Mouse (Mus musculus) limb, embryonic 11.5 days (tissue): ENCODE data around the gene Frmd4a. TPM values are rescaled to one million over a fixed set of nuclear protein-coding genes. Genes with fewer than 3 reads are reported as not detected.
A peak's percentile ranks its signal among the peaks of the same experiment; 100 is the strongest.

Source experiments
- ATAC-seq: fragments of 200-750 bp; cut with Nextera tagmentation; 2 replicates; pipeline ENCODE4 v1.8.0; 2017; ENCODE audit warnings: low read depth; ENCODE audit not compliant: insufficient number of reproducible peaks, low FRiP score, low TSS enrichment
- DNase-seq: peaks from one replicate; pipeline ENCODE4 v3.0.0-alpha.2; 2015; ENCODE audit warnings: low spot score
- H3K27ac ChIP-seq: fragments of 300-500 bp; sonication (generic); replicated peaks from 2 replicates; pipeline ENCODE4 v1.5.1; 2014; ENCODE audit warnings: low read depth, mild to moderate bottlenecking, low read length
- H3K27me3 ChIP-seq: fragments of 300-500 bp; sonication (generic); 2 replicates; pipeline ENCODE4 v1.6.1; 2014; ENCODE audit warnings: mild to moderate bottlenecking, low read length, mixed read lengths; ENCODE audit not compliant: control insufficient read depth, insufficient read depth
- H3K36me3 ChIP-seq: fragments of 300-500 bp; sonication (generic); 2 replicates; pipeline ENCODE4 v1.6.1; 2014; ENCODE audit warnings: mild to moderate bottlenecking, low read length, moderate library complexity, mixed read lengths; ENCODE audit not compliant: control insufficient read depth, insufficient read depth
- H3K4me1 ChIP-seq: fragments of 300-500 bp; sonication (generic); 2 replicates; pipeline ENCODE4 v1.6.1; 2014; ENCODE audit warnings: low read length, mixed read lengths; ENCODE audit not compliant: control insufficient read depth, insufficient read depth
- H3K4me2 ChIP-seq: fragments of 300-500 bp; sonication (generic); 2 replicates; pipeline ENCODE4 v1.6.1; 2014; ENCODE audit warnings: low read depth, mild to moderate bottlenecking, moderate library complexity; ENCODE audit not compliant: severe bottlenecking
- H3K4me3 ChIP-seq: fragments of 300-500 bp; sonication (generic); 2 replicates; pipeline ENCODE4 v1.5.1; 2014; ENCODE audit warnings: low read depth, low read length
- H3K9ac ChIP-seq: fragments of 300-500 bp; sonication (generic); 2 replicates; pipeline ENCODE4 v1.6.1; 2014; ENCODE audit warnings: mild to moderate bottlenecking, low read length
- H3K9me3 ChIP-seq: fragments of 300-500 bp; sonication (generic); 2 replicates; pipeline ENCODE4 v1.6.1; 2016; ENCODE audit warnings: low read length; ENCODE audit not compliant: control insufficient read depth
- WGBS: fragments of 180-500 bp; shearing (Covaris S2); extraction: QIAGEN DNeasy Blood & Tissue Kit; methylation state at CpG from one replicate; pipeline ENCODE4 v1.1.7; 2014; 5-methylcytosine and 5-hydroxymethylcytosine counted together
- polyA plus RNA-seq: library from polyadenylated mRNA; unstranded; fragments of >200 nt; fragmentation: Nextera tagmentation; extraction: Ambion mirVana; gene quantifications from 2 replicates; pipeline ENCODE4 v1.2.1, GENCODE M21; 2014

Gene Frmd4a
- polyA plus RNA-seq, 1 experiment from 2014 or later = 65.3 TPM

GRCm38 (mm10) chr2:4290475-4290874 is 273.0 kb downstream of the Frmd4a start:
- H3K27me3 ChIP-seq = no peaks in the 10 kb centered on the region
- ATAC-seq (no peak), DNase-seq (no peak)
- no peak overlapping the region for H3K4me3 ChIP-seq
- no peaks in the 10 kb centered on the region for H3K36me3 ChIP-seq
- no peaks in the 10 kb centered on the region for H3K9me3 ChIP-seq
- 90% methylated on average over 2 of the region's 2 CpGs for WGBS
- H3K4me1 ChIP-seq = peaks cover 7% of the 10 kb centered on the region
- H3K27ac ChIP-seq = no peak overlapping the region
- H3K4me2 ChIP-seq = no peak overlapping the region
- H3K9ac ChIP-seq = no peak overlapping the region

- no peaks in the 10 kb centered on the region for H3K9me3 ChIP-seq
- H3K4me1 ChIP-seq = peaks cover 9% of the 10 kb centered on the region
- 56% methylated on average over 2 of the region's 2 CpGs for WGBS
- no peak for ATAC-seq
- DNase-seq = no peak
- H3K27ac ChIP-seq = no peak overlapping the region
- no peak overlapping the region for H3K4me2 ChIP-seq
- H3K4me3 ChIP-seq = no peak overlapping the region
- no peaks in the 10 kb centered on the region for H3K27me3 ChIP-seq
- H3K9ac ChIP-seq = no peak overlapping the region
- no peaks in the 10 kb centered on the region for H3K36me3 ChIP-seq
Measured at GRCm38 (mm10) chr2:4291100-4291499, 273.6 kb downstream of the Frmd4a start.

GRCm38 (mm10) chr2:4291671-4292070 is 274.2 kb downstream of the Frmd4a start:
- no peak for ATAC-seq
- no peaks in the 10 kb centered on the region; the same call in 1 of the 2 replicates for H3K36me3 ChIP-seq
- no peaks in the 10 kb centered on the region for H3K9me3 ChIP-seq
- DNase-seq = no peak
- H3K4me3 ChIP-seq = no peak overlapping the region
- no peak overlapping the region for H3K27ac ChIP-seq
- H3K4me1 ChIP-seq = peaks cover 8% of the 10 kb centered on the region
- H3K4me2 ChIP-seq = no peak overlapping the region
- H3K27me3 ChIP-seq = no peaks in the 10 kb centered on the region
- no peak overlapping the region for H3K9ac ChIP-seq
- 89% methylated on average over 3 of the region's 3 CpGs for WGBS

- ATAC-seq = no peak
- no peaks in the 10 kb centered on the region; the same call in 1 of the 2 replicates for H3K36me3 ChIP-seq
- WGBS = 94% methylated on average over 1 of the region's 1 CpGs
- no peaks in the 10 kb centered on the region for H3K9me3 ChIP-seq
- H3K4me3 ChIP-seq = no peak overlapping the region
- H3K4me1 ChIP-seq = peaks cover 26% of the 10 kb centered on the region
- no peak overlapping the region for H3K9ac ChIP-seq
- no peaks in the 10 kb centered on the region for H3K27me3 ChIP-seq
- H3K4me2 ChIP-seq = no peak overlapping the region
- no peak for DNase-seq
- no peak overlapping the region for H3K27ac ChIP-seq
Measured at GRCm38 (mm10) chr2:4293726-4294125, 276.2 kb downstream of the Frmd4a start.

- H3K27ac ChIP-seq = peak overlapping the region; percentile 36; the same call in 1 of the 2 replicates
- no peaks in the 10 kb centered on the region; the same call in 1 of the 2 replicates for H3K36me3 ChIP-seq
- no peak overlapping the region for H3K4me3 ChIP-seq
- H3K4me2 ChIP-seq = no peak overlapping the region
- H3K4me1 ChIP-seq = peaks cover 33% of the 10 kb centered on the region
- no peak for ATAC-seq
- H3K9ac ChIP-seq = no peak overlapping the region
- no peaks in the 10 kb centered on the region for H3K27me3 ChIP-seq
- H3K9me3 ChIP-seq = no peaks in the 10 kb centered on the region
- no peak for DNase-seq
Measured at GRCm38 (mm10) chr2:4295641-4296040, 278.1 kb downstream of the Frmd4a start.

GRCm38 (mm10) chr2:4296881-4297280 is 279.4 kb downstream of the Frmd4a start:
- Histone ChIP-seq H3K4me2 (no peak overlapping the region), H3K4me1 (peaks cover 33% of the 10 kb centered on the region), H3K4me3 (no peak overlapping the region), H3K9ac (no peak overlapping the region), H3K9me3 (no peaks in the 10 kb centered on the region), H3K27me3 (no peaks in the 10 kb centered on the region), H3K36me3 (no peaks in the 10 kb centered on the region; the same call in 1 of the 2 replicates), H3K27ac (peak overlapping the region; percentile 98)
- ATAC-seq = no peak
- no peak for DNase-seq
- WGBS = 84% methylated on average over 10 of the region's 10 CpGs

GRCm38 (mm10) chr2:4298325-4299215 is 281.1 kb downstream of the Frmd4a start:
- H3K27ac ChIP-seq = peak overlapping the region; percentile 98
- WGBS = 2% methylated on average over 19 of the region's 19 CpGs
- no peaks in the 10 kb centered on the region for H3K27me3 ChIP-seq
- peaks cover 35% of the 10 kb centered on the region for H3K4me1 ChIP-seq
- DNase-seq (peak; percentile 96), ATAC-seq (peak; percentile 91)
- H3K9ac ChIP-seq = peak overlapping the region; percentile 36
- peak overlapping the region; percentile 56; the same call in 1 of the 2 replicates for H3K4me2 ChIP-seq
- H3K4me3 ChIP-seq = peak overlapping the region; percentile 10; the same call in 1 of the 2 replicates
- no peaks in the 10 kb centered on the region for H3K9me3 ChIP-seq
- no peaks in the 10 kb centered on the region; the same call in 1 of the 2 replicates for H3K36me3 ChIP-seq

- H3K4me3 ChIP-seq = peak overlapping the region; percentile 42; the same call in 1 of the 2 replicates
- H3K9ac ChIP-seq = peak overlapping the region; percentile 43
- ATAC-seq = no peak
- H3K9me3 ChIP-seq = no peaks in the 10 kb centered on the region
- peaks cover 35% of the 10 kb centered on the region for H3K4me1 ChIP-seq
- DNase-seq = peak; percentile 31
- H3K27ac ChIP-seq = peak overlapping the region; percentile 98
- H3K4me2 ChIP-seq = peak overlapping the region; percentile 56
- WGBS = 39% methylated on average over 12 of the region's 12 CpGs
- H3K36me3 ChIP-seq = no peaks in the 10 kb centered on the region; the same call in 1 of the 2 replicates
- H3K27me3 ChIP-seq = no peaks in the 10 kb centered on the region
Measured at GRCm38 (mm10) chr2:4299593-4299992, 282.1 kb downstream of the Frmd4a start.
